Mouse (Mus musculus): ENCODE measurements around the gene Prtn3.

DNA sequence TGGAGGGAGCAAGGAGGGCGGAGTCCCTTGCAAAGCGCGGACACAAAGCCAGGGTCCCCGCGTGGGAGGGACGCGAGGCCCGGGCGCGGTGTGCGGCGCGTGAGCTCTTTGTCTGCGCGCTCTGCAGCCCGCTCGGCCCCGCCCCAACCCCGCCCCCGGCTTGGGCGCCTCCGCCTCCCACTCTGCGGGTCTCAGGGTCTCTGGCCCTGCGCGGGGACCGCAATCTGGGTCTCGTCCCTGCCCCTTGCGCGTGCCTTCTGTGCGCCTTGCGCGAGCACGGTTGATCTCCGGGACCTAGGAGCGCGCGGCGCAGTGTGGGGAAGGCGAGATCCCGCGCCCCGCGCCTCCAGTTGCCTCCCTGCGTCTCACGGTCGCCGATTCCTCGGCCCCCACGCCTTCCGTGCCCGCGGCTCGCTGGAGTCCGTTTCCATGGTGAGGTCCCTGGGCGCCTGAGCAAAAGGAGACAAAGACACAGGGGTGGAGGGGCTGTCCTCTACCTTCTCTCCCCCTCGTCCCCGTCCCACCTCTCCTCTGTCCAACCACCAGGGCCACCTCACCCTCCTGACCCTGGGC is at the start of gene Prtn3, which contains the start of gene Plppr3:
- TF ChIP-seq POLR2A (IDR thresholded peaks at IDR 0.05; ENCODE audit: borderline replicate concordance, extremely low read depth, insufficient read depth, insufficient read length, poor library complexity, severe bottlenecking) (peak; percentile 81), CTCF (IDR thresholded peaks at IDR 0.05; ENCODE audit: borderline replicate concordance, extremely low read depth, insufficient read depth, insufficient read length) (no peak)

Measured in brain, embryonic 14.5 days (tissue).